Mouse (Mus musculus) v-Abl transformed pro-B cells (cell line): Measurements from ENCODE around the gene Fam122b.

Source experiments
- in situ Hi-C, 2 experiments: fragments of 400-800 bp; cut with MboI; formaldehyde crosslinking; loops; one replicate each; pipeline ENCODE4 v1.15.1; 2025; ENCODE audit not compliant: unreplicated experiment in 2 of 2

The Fam122b gene

GRCm38 (mm10) chrX:53269289-53270062, at the start of gene Fam122b:
Fam122b (minus strand) TSS chrX:53269805.
- in situ Hi-C loops, result loop anchor here in 1 of 2 experiments (25.0 kb wide), 1 partner anchor 518 kb away; the partner anchor contains the start of genes Xlr and Zfp36l3

- in situ Hi-C loops, result no loop called here
Observed at GRCm38 (mm10) chrX:53287924-53288323, 18.3 kb upstream of the Fam122b start.

- in situ Hi-C loops, result loop anchor here in 1 of 2 experiments (25.0 kb wide), 1 partner anchor 514 kb away; the partner anchor contains the start of genes Xlr and Zfp36l3
Observed at GRCm38 (mm10) chrX:53273124-53273523, 3.5 kb upstream of the Fam122b start, which contains the start of gene Fam122c. Fam122c (plus strand) TSS chrX:53273424.

GRCm38 (mm10) chrX:53271628-53272027, 2.0 kb upstream of the Fam122b start:
- in situ Hi-C loops, result loop anchor here in 1 of 2 experiments (25.0 kb wide), 1 partner anchor 516 kb away; the partner anchor contains the start of genes Xlr and Zfp36l3

GRCm38 (mm10) chrX:53270063-53270432, 443 bp upstream of the Fam122b start:
- in situ Hi-C loops, result loop anchor here in 1 of 2 experiments (25.0 kb wide), 1 partner anchor 517 kb away; the partner anchor contains the start of genes Xlr and Zfp36l3

GRCm38 (mm10) chrX:53268856-53269255, 749 bp downstream of the Fam122b start:
- in situ Hi-C loops, result loop anchor here in 1 of 2 experiments (25.0 kb wide), 1 partner anchor 518 kb away; the partner anchor contains the start of genes Xlr and Zfp36l3

- in situ Hi-C loops, result loop anchor here in 1 of 2 experiments (25.0 kb wide), 1 partner anchor 521 kb away; the partner anchor contains the start of genes Xlr and Zfp36l3
Observed at GRCm38 (mm10) chrX:53266186-53266585, 3.4 kb downstream of the Fam122b start.

GRCm38 (mm10) chrX:53255195-53255594, 14.4 kb downstream of the Fam122b start:
- in situ Hi-C loops, result loop anchor here (5.0 to 25.0 kb wide), 3 partner anchors 248 to 532 kb away; partner anchors contain the start of genes Xlr (in 1 of the 2) and Zfp36l3 (in 1 of the 2)

GRCm38 (mm10) chrX:53240011-53240410, 29.6 kb downstream of the Fam122b start, which contains the start of gene Plac1:
Plac1 (minus strand) TSS chrX:53240111.
- in situ Hi-C loops, result no loop called here

- in situ Hi-C loops, result no loop called here
Observed at GRCm38 (mm10) chrX:53237971-53238370, 31.6 kb downstream of the Fam122b start.

GRCm38 (mm10) chrX:53236404-53236803, 33.2 kb downstream of the Fam122b start:
- in situ Hi-C loops, result no loop called here

GRCm38 (mm10) chrX:53233689-53234088, 35.9 kb downstream of the Fam122b start:
- in situ Hi-C loops, result no loop called here

GRCm38 (mm10) chrX:53231965-53232364, 37.6 kb downstream of the Fam122b start:
- in situ Hi-C loops, result no loop called here

GRCm38 (mm10) chrX:53224353-53224944, 45.2 kb downstream of the Fam122b start:
- in situ Hi-C loops, result no loop called here

- in situ Hi-C loops, result no loop called here
Observed at GRCm38 (mm10) chrX:53220855-53221254, 48.8 kb downstream of the Fam122b start.

- in situ Hi-C loops, result no loop called here
Observed at GRCm38 (mm10) chrX:53214557-53215229, 54.9 kb downstream of the Fam122b start.

GRCm38 (mm10) chrX:53213838-53214237, 55.8 kb downstream of the Fam122b start:
- in situ Hi-C loops, result no loop called here

GRCm38 (mm10) chrX:53212485-53212884, 57.1 kb downstream of the Fam122b start:
- in situ Hi-C loops, result no loop called here

GRCm38 (mm10) chrX:53211756-53212483, 57.7 kb downstream of the Fam122b start:
- in situ Hi-C loops, result no loop called here

GRCm38 (mm10) chrX:53209431-53209830, 60.2 kb downstream of the Fam122b start:
- in situ Hi-C loops, result no loop called here
